Mouse (Mus musculus) CH12.LX (cell line): ENCODE measurements around the gene Lrrc4. TPM values are rescaled to one million over a fixed set of nuclear protein-coding genes. Genes with fewer than 3 reads are reported as not detected.

Source experiments
- DNase-seq: peaks from one replicate; pipeline ENCODE4 v3.0.0-alpha.2; 2013; ENCODE audit errors: extremely low read depth
- H3K27ac ChIP-seq: 2 replicates; pipeline ENCODE4 v1.5.1; 2012; ENCODE audit warnings: low read depth, mild to moderate bottlenecking, control low read depth, moderate library complexity; ENCODE audit not compliant: insufficient read depth
- H3K27me3 ChIP-seq: replicated peaks from 2 replicates; pipeline ENCODE3; 2012; ENCODE audit warnings: inconsistent platforms
- H3K36me3 ChIP-seq, 2 experiments: replicated peaks in 1 of 2; 2 replicates each; pipeline versions ENCODE3 to v1.6.1; 2012; ENCODE audit warnings: inconsistent platforms in 1 of 2, low read length in 1 of 2, mild to moderate bottlenecking in 1 of 2, mixed read lengths in 1 of 2, moderate library complexity in 1 of 2; ENCODE audit not compliant: control insufficient read depth in 1 of 2, insufficient read depth in 1 of 2
- H3K4me1 ChIP-seq, 2 experiments: 2 replicates each; pipeline ENCODE4 v1.6.1; 2012; ENCODE audit warnings: inconsistent platforms in 1 of 2, moderate library complexity in 1 of 2; ENCODE audit not compliant: insufficient read depth in 2 of 2, control insufficient read depth in 1 of 2
- H3K4me2 ChIP-seq: 2 replicates; pipeline ENCODE4 v1.6.1; 2012; ENCODE audit warnings: low read depth, mild to moderate bottlenecking, control low read depth; ENCODE audit not compliant: poor library complexity, insufficient read depth, severe bottlenecking
- H3K4me3 ChIP-seq, 3 experiments: fragments of 150-350 bp in 1 of 3; sonication (generic) in 1 of 3; replicated peaks in 1 of 3; 2 replicates each; pipeline versions ENCODE3 to v1.5.1; 2011 to 2012; ENCODE audit warnings: low read depth in 2 of 3, low read length in 2 of 3, mild to moderate bottlenecking in 2 of 3, moderate library complexity in 2 of 3, control low read depth in 1 of 3, improper control_type of control experiment in 1 of 3, inconsistent platforms in 1 of 3, mixed read lengths in 1 of 3; ENCODE audit not compliant: poor library complexity in 1 of 3
- H3K79me2 ChIP-seq: replicated peaks from 2 replicates; pipeline ENCODE4 v1.6.1; 2012; ENCODE audit warnings: mild to moderate bottlenecking, moderate library complexity; ENCODE audit not compliant: control insufficient read depth, poor library complexity, insufficient read depth, severe bottlenecking; ENCODE audit errors: extremely low read depth
- H3K9ac ChIP-seq: 2 replicates; pipeline ENCODE4 v1.6.1; 2012; ENCODE audit warnings: low read depth, mild to moderate bottlenecking, control low read depth, moderate library complexity; ENCODE audit not compliant: insufficient read depth
- H3K9me3 ChIP-seq: replicated peaks from 2 replicates; pipeline ENCODE3; 2012; ENCODE audit warnings: low read length, inconsistent platforms, mixed read lengths
- CHD1 ChIP-seq: IDR thresholded peaks from 2 replicates; pipeline ENCODE4 v1.6.1; 2012; ENCODE audit warnings: low read depth, low read length, improper control_type of control experiment, inconsistent platforms
- ETS1 ChIP-seq: conservative IDR thresholded peaks from 2 replicates; pipeline ENCODE4 v1.6.1; 2012; ENCODE audit warnings: low read depth, mild to moderate bottlenecking, inconsistent platforms, low read length, improper control_type of control experiment, moderate library complexity
- HCFC1 ChIP-seq: IDR thresholded peaks from 2 replicates; pipeline ENCODE4 v1.6.1; 2012; ENCODE audit warnings: low read depth, mild to moderate bottlenecking, inconsistent platforms, low read length, improper control_type of control experiment
- KAT2A ChIP-seq: IDR thresholded peaks from 2 replicates; pipeline ENCODE4 v1.6.1; 2012; ENCODE audit warnings: low read length, improper control_type of control experiment, inconsistent platforms; ENCODE audit not compliant: insufficient replicate concordance
- MAZ ChIP-seq: IDR thresholded peaks from 2 replicates; pipeline ENCODE4 v1.6.1; 2012; ENCODE audit warnings: low read depth, mild to moderate bottlenecking, inconsistent platforms, low read length, improper control_type of control experiment, moderate library complexity
- MEF2A ChIP-seq: IDR thresholded peaks from 2 replicates; pipeline ENCODE4 v1.6.1; 2014; ENCODE audit warnings: low read depth, mild to moderate bottlenecking, inconsistent platforms, low read length, improper control_type of control experiment, borderline replicate concordance
- NELFE ChIP-seq: IDR thresholded peaks from 2 replicates; pipeline ENCODE4 v1.6.1; 2011; ENCODE audit warnings: low read depth, low read length, improper control_type of control experiment
- POLR2AphosphoS2 ChIP-seq: IDR thresholded peaks from 2 replicates; pipeline ENCODE4 v1.6.1; 2011; ENCODE audit warnings: low read depth, low read length, improper control_type of control experiment
- RCOR1 ChIP-seq: conservative IDR thresholded peaks from 2 replicates; pipeline ENCODE4 v1.6.1; 2012; ENCODE audit warnings: low read depth, mild to moderate bottlenecking, inconsistent platforms, low read length, improper control_type of control experiment
- SIN3A ChIP-seq: IDR thresholded peaks from 2 replicates; pipeline ENCODE4 v1.6.1; 2012; ENCODE audit warnings: low read length, improper control_type of control experiment, inconsistent platforms
- TBP ChIP-seq: conservative IDR thresholded peaks from 2 replicates; pipeline ENCODE4 v1.6.1; 2011; ENCODE audit warnings: low read depth, low read length, improper control_type of control experiment
- TCF12 ChIP-seq: IDR thresholded peaks from 2 replicates; pipeline ENCODE4 v1.6.1; 2014; ENCODE audit warnings: low read depth, mild to moderate bottlenecking, inconsistent platforms, low read length, improper control_type of control experiment
- UBTF ChIP-seq: IDR thresholded peaks from 2 replicates; pipeline ENCODE4 v1.6.1; 2012; ENCODE audit warnings: low read depth, mild to moderate bottlenecking, inconsistent platforms, low read length, improper control_type of control experiment, moderate library complexity
- USF1 ChIP-seq: IDR thresholded peaks from 2 replicates; pipeline ENCODE4 v1.6.1; 2014; ENCODE audit warnings: low read depth, mild to moderate bottlenecking, inconsistent platforms, low read length, improper control_type of control experiment
- ZC3H11A ChIP-seq: IDR thresholded peaks from 2 replicates; pipeline ENCODE4 v1.6.1; 2012; ENCODE audit warnings: low read depth, mild to moderate bottlenecking, inconsistent platforms, low read length, improper control_type of control experiment
- ZKSCAN1 ChIP-seq: IDR thresholded peaks from 2 replicates; pipeline ENCODE4 v1.6.1; 2012; ENCODE audit warnings: low read depth, inconsistent platforms, low read length, improper control_type of control experiment, borderline replicate concordance
- ZNF384 ChIP-seq: IDR thresholded peaks from 2 replicates; pipeline ENCODE4 v1.6.1; 2012; ENCODE audit warnings: low read depth, low read length, improper control_type of control experiment, inconsistent platforms
- dilution Hi-C: fragments of 300-500 bp; cut with MboI; formaldehyde crosslinking; loops from 2 replicates; pipeline ENCODE4 v1.14.3; 2020; ENCODE audit warnings: low sequenced_read_pairs; ENCODE audit not compliant: extremely low pct_unique_long_range_greater_than_20kb, extremely low pct_ligation_motif_present
- in situ Hi-C: fragments of 300-500 bp; cut with MboI; formaldehyde crosslinking; loops from 3 replicates; pipeline ENCODE4 v1.14.3; 2019; ENCODE audit warnings: low sequenced_read_pairs, low pct_ligation_motif_present, low pct_unique_long_range_greater_than_20kb, mixed read lengths
- polyA plus RNA-seq: library from polyadenylated mRNA; unstranded; fragments of >175 nt; gene quantifications from 2 replicates; pipeline ENCODE4 v1.2.1, GENCODE M21; 2012; ENCODE audit warnings: low read depth; ENCODE audit not compliant: insufficient read length
- total RNA-seq, 2 experiments: library from RNA; depleted of rRNA; stranded (reverse); fragments of 300-350 nt in 1 of 2; fragments of >200 nt in 1 of 2; gene quantifications; 2 replicates each; pipeline ENCODE4 v1.2.3; 2012 to 2014

Lrrc4 gene
- total and polyA plus RNA-seq, 3 experiments: 0.09 to 0.55 TPM; not detected in 1

DNA sequence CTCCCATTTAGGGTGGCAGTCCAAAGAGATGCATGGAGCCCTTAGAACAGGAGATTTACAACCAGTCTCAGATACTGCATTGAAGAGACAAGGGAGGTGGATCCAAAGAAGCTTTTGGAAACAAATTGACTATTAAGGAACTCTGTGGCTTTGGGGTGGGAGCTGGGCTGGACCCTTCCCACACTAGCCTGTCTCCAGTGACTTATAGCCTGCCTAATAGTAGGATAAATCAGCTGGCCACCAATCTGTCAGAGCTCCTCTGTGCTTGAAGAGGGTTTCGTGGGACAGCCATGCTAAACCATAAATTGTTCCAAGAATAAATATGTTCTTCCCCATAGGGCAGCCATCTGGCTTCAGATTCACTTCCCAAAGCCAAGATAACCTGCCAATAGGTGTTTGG, 43.8 kb upstream of the Lrrc4 start:
- H3K36me3 ChIP-seq: peaks cover 52 to 96% of the 10 kb centered on the region in 2 experiments
- dilution Hi-C loops: no loop called here

GRCm38 (mm10) chr6:28874759-28875158, 43.2 kb upstream of the Lrrc4 start:
- H3K27ac ChIP-seq: no peak overlapping the region
- H3K79me2 ChIP-seq: no peaks in the 10 kb centered on the region
- no peaks in the 10 kb centered on the region for H3K27me3 ChIP-seq
- H3K4me3 ChIP-seq: no peak overlapping the region
- no peaks in the 10 kb centered on the region for H3K9me3 ChIP-seq
- H3K36me3 ChIP-seq: peaks cover 47 to 94% of the 10 kb centered on the region in 2 experiments
- in situ Hi-C loops (no loop called here), dilution Hi-C loops (no loop called here)
- H3K4me2 ChIP-seq: no peak overlapping the region
- H3K4me1 ChIP-seq: peaks cover 7 to 36% of the 10 kb centered on the region in 2 experiments; a peak in 3 of 4 replicates
- no peak for TF ChIP-seq ETS1
- no peak for TF ChIP-seq MAZ
- no peak for TF ChIP-seq KAT2A
- TF ChIP-seq USF1: no peak
- DNase-seq: no peak
- H3K9ac ChIP-seq: no peak overlapping the region

More for the DNA sequence above, 43.8 kb upstream of the Lrrc4 start:
- Histone ChIP-seq H3K4me1 (peaks cover 7 to 36% of the 10 kb centered on the region in 2 experiments; a peak in 3 of 4 replicates), H3K9me3 (no peaks in the 10 kb centered on the region), H3K4me2 (no peak overlapping the region), H3K79me2 (no peaks in the 10 kb centered on the region), H3K27ac (no peak overlapping the region), H3K9ac (no peak overlapping the region), H3K27me3 (no peaks in the 10 kb centered on the region), H3K4me3 (no peak overlapping the region)
- TF ChIP-seq SIN3A (no peak), CHD1 (no peak), HCFC1 (no peak), TBP (no peak), ETS1 (no peak), ZKSCAN1 (no peak), RCOR1 (no peak), POLR2AphosphoS2 (no peak)
- no peak for DNase-seq
- in situ Hi-C loops: no loop called here

- peaks cover 7 to 33% of the 10 kb centered on the region in 2 experiments; a peak in 3 of 4 replicates for H3K4me1 ChIP-seq
- in situ Hi-C loops (no loop called here), dilution Hi-C loops (no loop called here)
- no peak overlapping the region for H3K9ac ChIP-seq
- H3K4me3 ChIP-seq: no peak overlapping the region
- no peak for TF ChIP-seq NELFE
- TF ChIP-seq SIN3A: no peak
- no peak for TF ChIP-seq TCF12
- TF ChIP-seq UBTF: no peak
- TF ChIP-seq ZNF384: no peak
- TF ChIP-seq MEF2A: no peak
- no peak for TF ChIP-seq RCOR1
- TF ChIP-seq USF1: no peak
- no peak for TF ChIP-seq ZC3H11A
- TF ChIP-seq ETS1: no peak
- TF ChIP-seq TBP: no peak
- no peak for TF ChIP-seq MAZ
- H3K36me3 ChIP-seq: peaks cover 42 to 94% of the 10 kb centered on the region in 2 experiments
- H3K4me2 ChIP-seq: no peak overlapping the region
- no peaks in the 10 kb centered on the region for H3K9me3 ChIP-seq
- no peak for DNase-seq
- H3K27ac ChIP-seq: no peak overlapping the region
- H3K27me3 ChIP-seq: no peaks in the 10 kb centered on the region
- no peaks in the 10 kb centered on the region for H3K79me2 ChIP-seq
These were observed 42.5 kb upstream of the Lrrc4 start for GRCm38 (mm10) chr6:28874053-28874452.
